13 mouse cellular contexts compared by ENCODE assay signal in the genomic region with DNA sequence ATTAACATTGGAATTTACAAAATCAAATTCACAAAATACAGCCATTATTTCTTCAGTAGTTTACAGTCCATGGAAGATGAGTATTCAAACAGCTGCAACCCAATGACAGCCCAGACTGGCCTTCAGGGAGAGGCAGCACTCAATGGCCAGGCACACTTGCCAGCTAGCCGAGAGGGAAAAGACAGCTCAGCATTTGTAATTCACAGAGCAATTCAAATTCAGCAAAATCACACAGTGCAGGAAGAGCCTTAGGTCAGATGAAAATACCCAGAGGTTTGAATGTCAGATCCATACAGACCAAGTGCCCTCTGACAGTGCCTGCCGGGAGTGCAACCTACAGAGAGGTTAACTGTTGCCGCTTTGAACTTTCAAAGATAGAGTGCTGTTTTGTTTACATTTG.
DNase-seq lines count a peak whose midpoint lies in the region; ATAC-seq lines count a peak whose summit lies in the region.
"Had no signal": no experiment of that assay in that cellular context is flagged by ENCODE, and none has a peak within 500 bp of the region (broad histone marks: within the 10 kb centered on the region; RNA-seq: fewer than 3 reads in every experiment).

No protein-coding gene starts in this region.

- H3K4me1 ChIP-seq in heart, embryonic 16.5 days (ENCODE audit: control insufficient read depth, insufficient read depth, low read length): peaks cover 52% of the 10 kb centered on the region
- H3K4me1 ChIP-seq in kidney, embryonic 15.5 days: peaks cover 47% of the 10 kb centered on the region

- H3K4me2 ChIP-seq in heart, embryonic 16.5 days (ENCODE audit: low read depth, low read length): peak overlapping the region; percentile 64
- no peak overlapping the region for H3K4me2 ChIP-seq in kidney, embryonic 15.5 days
- H3K4me2 ChIP-seq: embryonic facial prominence, embryonic 15.5 days; midbrain, embryonic 11.5 days had no signal

- ATAC-seq in heart, embryonic 16.5 days (replicated peaks; ENCODE audit: extremely low read depth, insufficient read depth, low FRiP score): no peak
- no peak for ATAC-seq in CD4-positive, CD25-positive, alpha-beta regulatory T cell, adult 4 months
- no peak for ATAC-seq in kidney, embryonic 15.5 days (replicated peaks; ENCODE audit: low FRiP score)
- ATAC-seq in megakaryocyte progenitor cell, adult 5-6 weeks (replicated peaks; ENCODE audit: poor library complexity): no peak
- ATAC-seq: Patski had no signal

- no peaks in the 10 kb centered on the region for H3K9me3 ChIP-seq in heart, embryonic 16.5 days (replicated peaks; ENCODE audit: control insufficient read depth, low read length)
- no peaks in the 10 kb centered on the region for H3K9me3 ChIP-seq in kidney, embryonic 15.5 days (replicated peaks)
- H3K9me3 ChIP-seq: embryonic facial prominence, embryonic 15.5 days; limb, embryonic 10.5 days had no signal

- peak overlapping the region; percentile 51 for H3K4me3 ChIP-seq in heart, embryonic 16.5 days (ENCODE audit: low read length)
- no peak overlapping the region for H3K4me3 ChIP-seq in kidney, embryonic 15.5 days (replicated peaks)
- H3K4me3 ChIP-seq: embryonic facial prominence, embryonic 15.5 days; limb, embryonic 10.5 days had no signal

- DNase-seq in kidney, adult 9 months: peak; percentile 24
- no peak for DNase-seq in kidney, postnatal 10 days
- peak; percentile 9 for DNase-seq in CD4-positive helper T cell, adult 2 months (ENCODE audit: low read depth, low spot score)
- DNase-seq in T-cell, adult 2 months (ENCODE audit: low spot score): peak; percentile 14
- DNase-seq: cerebellum, adult 18-20 months had no signal

- H3K27me3 ChIP-seq in heart, embryonic 16.5 days (ENCODE audit: control insufficient read depth, insufficient read depth, low read length): no peaks in the 10 kb centered on the region
- H3K27me3 ChIP-seq in kidney, embryonic 15.5 days: no peaks in the 10 kb centered on the region
- H3K27me3 ChIP-seq: embryonic facial prominence, embryonic 15.5 days; Patski had no signal

- WGBS in heart, embryonic 16.5 days: 33% methylated on average over 3 of the region's 3 CpGs
- 63% methylated on average over 3 of the region's 3 CpGs for WGBS in kidney, embryonic 15.5 days

- H3K36me3 ChIP-seq in heart, embryonic 16.5 days (ENCODE audit: control insufficient read depth, insufficient read depth): no peaks in the 10 kb centered on the region
- H3K36me3 ChIP-seq in kidney, embryonic 15.5 days: no peaks in the 10 kb centered on the region
- H3K36me3 ChIP-seq: embryonic facial prominence, embryonic 15.5 days; limb, embryonic 10.5 days had no signal

- peak overlapping the region; percentile 96 for H3K27ac ChIP-seq in heart, embryonic 16.5 days (ENCODE audit: low read length)
- H3K27ac ChIP-seq in kidney, embryonic 15.5 days: no peak overlapping the region
- H3K27ac ChIP-seq: limb, embryonic 10.5 days had no signal

- peak overlapping the region; percentile 62 for H3K9ac ChIP-seq in heart, embryonic 16.5 days (ENCODE audit: low read length)
- no peak overlapping the region for H3K9ac ChIP-seq in kidney, embryonic 15.5 days
- H3K9ac ChIP-seq: embryonic facial prominence, embryonic 15.5 days had no signal
